8 mouse cellular contexts compared by ENCODE assay signal in genomic region chr3:87919336-87920108, GRCm38 (mm10). TPM values are rescaled to one million over a fixed set of nuclear protein-coding genes. Genes with fewer than 3 reads are reported as not detected.
A peak's percentile ranks its signal among the peaks of the same experiment; 100 is the strongest.
DNase-seq lines count a peak whose midpoint lies in the region; ATAC-seq and TF ChIP-seq lines count a peak whose summit lies in the region.

Gene Mrpl24 (plus strand): TSS chr3:87919506.

- peak; percentile 69 for TF ChIP-seq POLR2A in CH12.LX (IDR thresholded peaks at IDR 0.05; ENCODE audit: low read depth, low read length)
- TF ChIP-seq POLR2A in testis, adult 2 months (IDR thresholded peaks at IDR 0.05; ENCODE audit: control insufficient read depth, low read depth, low read length), result no peak; the same call in 1 of the 2 replicates

- peaks cover 38 to 66% of the 10 kb centered on the region in 2 experiments for H3K36me3 ChIP-seq in CH12.LX (replicated peaks in 1 of 2; ENCODE audit: control insufficient read depth in 1 of 2, insufficient read depth in 1 of 2, low read length in 1 of 2)
- H3K36me3 ChIP-seq in forebrain, embryonic 12.5 days (replicated peaks), result peaks cover 58% of the 10 kb centered on the region
- H3K36me3 ChIP-seq in heart, postnatal 0 days (replicated peaks; ENCODE audit: control insufficient read depth, insufficient read depth, low read length), result peaks cover 51% of the 10 kb centered on the region
- H3K36me3 ChIP-seq in liver, embryonic 16.5 days (ENCODE audit: control insufficient read depth, insufficient read depth), result peaks cover 46% of the 10 kb centered on the region
- H3K36me3 ChIP-seq in neural tube, embryonic 13.5 days, result peaks cover 61% of the 10 kb centered on the region
- peaks cover 7% of the 10 kb centered on the region for H3K36me3 ChIP-seq in testis, adult 2 months (ENCODE audit: control insufficient read depth, insufficient read depth, low read length)

- dilution Hi-C loops in CH12.LX (cut with MboI; ENCODE audit: extremely low pct_ligation_motif_present, extremely low pct_unique_long_range_greater_than_20kb, low sequenced_read_pairs), result no loop called here

- H3K9me3 ChIP-seq in CH12.LX (replicated peaks; ENCODE audit: low read length), result no peaks in the 10 kb centered on the region
- H3K9me3 ChIP-seq in forebrain, embryonic 12.5 days, result no peaks in the 10 kb centered on the region
- no peaks in the 10 kb centered on the region for H3K9me3 ChIP-seq in heart, postnatal 0 days (replicated peaks; ENCODE audit: control insufficient read depth, low read length)
- H3K9me3 ChIP-seq in liver, embryonic 16.5 days (replicated peaks; ENCODE audit: control insufficient read depth, low read length), result no peaks in the 10 kb centered on the region
- H3K9me3 ChIP-seq in neural tube, embryonic 13.5 days, result no peaks in the 10 kb centered on the region

- H3K27ac ChIP-seq in CH12.LX (ENCODE audit: insufficient read depth, low read depth), result peak within 1 kb of the TSS; percentile 51; the same call in 1 of the 2 replicates
- peak within 1 kb of the TSS; percentile 61 for H3K27ac ChIP-seq in forebrain, embryonic 12.5 days
- H3K27ac ChIP-seq in heart, postnatal 0 days (ENCODE audit: low read depth), result peak within 1 kb of the TSS; percentile 86
- peak within 1 kb of the TSS; percentile 84 for H3K27ac ChIP-seq in liver, embryonic 16.5 days (ENCODE audit: low read length)
- H3K27ac ChIP-seq in neural tube, embryonic 13.5 days (replicated peaks), result peak within 1 kb of the TSS; percentile 83
- peak within 1 kb of the TSS; percentile 92 for H3K27ac ChIP-seq in testis, adult 2 months (ENCODE audit: control insufficient read depth, insufficient read depth, low read depth, low read length)

- H3K9ac ChIP-seq in CH12.LX (ENCODE audit: insufficient read depth, low read depth), result peak within 1 kb of the TSS; percentile 87
- H3K9ac ChIP-seq in forebrain, embryonic 12.5 days, result peak within 1 kb of the TSS; percentile 63
- H3K9ac ChIP-seq in heart, postnatal 0 days (replicated peaks; ENCODE audit: low read depth, low read length), result peak within 1 kb of the TSS; percentile 89
- peak within 1 kb of the TSS; percentile 73 for H3K9ac ChIP-seq in liver, embryonic 16.5 days (ENCODE audit: low read depth, low read length)
- peak within 1 kb of the TSS; percentile 80 for H3K9ac ChIP-seq in neural tube, embryonic 13.5 days

- H3K4me2 ChIP-seq in CH12.LX (ENCODE audit: insufficient read depth, low read depth, poor library complexity, severe bottlenecking), result peak within 1 kb of the TSS; percentile 90
- H3K4me2 ChIP-seq in forebrain, embryonic 12.5 days, result peak within 1 kb of the TSS; percentile 84
- peak within 1 kb of the TSS; percentile 82 for H3K4me2 ChIP-seq in heart, postnatal 0 days (ENCODE audit: low read depth, low read length)
- peak within 1 kb of the TSS; percentile 84 for H3K4me2 ChIP-seq in liver, embryonic 16.5 days (ENCODE audit: low read depth, low read length)
- H3K4me2 ChIP-seq in neural tube, embryonic 13.5 days, result peak within 1 kb of the TSS; percentile 89

- H3K79me2 ChIP-seq in CH12.LX (replicated peaks; ENCODE audit: control insufficient read depth, extremely low read depth, insufficient read depth, poor library complexity, severe bottlenecking), result peaks cover 16% of the 10 kb centered on the region

- in situ Hi-C loops in CH12.LX (cut with MboI; ENCODE audit: low pct_ligation_motif_present, low pct_unique_long_range_greater_than_20kb, low sequenced_read_pairs), result no loop called here

- H3K27me3 ChIP-seq in CH12.LX (replicated peaks), result no peaks in the 10 kb centered on the region
- H3K27me3 ChIP-seq in forebrain, embryonic 12.5 days, result no peaks in the 10 kb centered on the region
- H3K27me3 ChIP-seq in heart, postnatal 0 days (ENCODE audit: control insufficient read depth, insufficient read depth, low read length), result no peaks in the 10 kb centered on the region
- no peaks in the 10 kb centered on the region for H3K27me3 ChIP-seq in liver, embryonic 16.5 days (ENCODE audit: control insufficient read depth, insufficient read depth, low read depth, low read length)
- H3K27me3 ChIP-seq in neural tube, embryonic 13.5 days, result no peaks in the 10 kb centered on the region
- no peaks in the 10 kb centered on the region for H3K27me3 ChIP-seq in testis, adult 2 months (ENCODE audit: control insufficient read depth, insufficient read depth, low read length)

- WGBS in forebrain, embryonic 12.5 days, result under 1% methylated on average over 30 of the region's 30 CpGs
- 1% methylated on average over 30 of the region's 30 CpGs for WGBS in heart, postnatal 0 days
- 0% methylated on average over 30 of the region's 30 CpGs for WGBS in liver, embryonic 16.5 days (ENCODE audit: insufficient replicate concordance)
- under 1% methylated on average over 30 of the region's 30 CpGs for WGBS in neural tube, embryonic 13.5 days

- H3K4me1 ChIP-seq in CH12.LX (ENCODE audit: control insufficient read depth in 1 of 2, insufficient read depth in 2 of 2), result peaks cover 0 to 19% of the 10 kb centered on the region in 2 experiments; a peak in 1 of 4 replicates
- peaks cover 13% of the 10 kb centered on the region for H3K4me1 ChIP-seq in forebrain, embryonic 12.5 days
- peaks cover 5% of the 10 kb centered on the region; the same call in 1 of the 2 replicates for H3K4me1 ChIP-seq in heart, postnatal 0 days (ENCODE audit: control insufficient read depth, insufficient read depth)
- H3K4me1 ChIP-seq in liver, embryonic 16.5 days (ENCODE audit: control insufficient read depth, low read depth, low read length), result peaks cover 12% of the 10 kb centered on the region
- H3K4me1 ChIP-seq in neural tube, embryonic 13.5 days (replicated peaks), result peaks cover 22% of the 10 kb centered on the region
- no peaks in the 10 kb centered on the region for H3K4me1 ChIP-seq in testis, adult 2 months (ENCODE audit: control insufficient read depth, insufficient read depth, low read length)

- TF ChIP-seq RAD21 in CH12.LX (IDR thresholded peaks at IDR 0.05; ENCODE audit: low read depth, low read length), result no peak

- ATAC-seq in forebrain, embryonic 12.5 days (ENCODE audit: low FRiP score), result peak; percentile 82
- peak; percentile 92 for ATAC-seq in heart, postnatal 0 days (ENCODE audit: insufficient read depth, low read depth)
- peak; percentile 83 for ATAC-seq in liver, embryonic 16.5 days (ENCODE audit: low read depth)
- ATAC-seq in neural tube, embryonic 13.5 days (ENCODE audit: low read depth), result peak; percentile 82

- DNase-seq in CH12.LX (ENCODE audit: extremely low read depth), result peak; percentile 77
- peak; percentile 84 for DNase-seq in c-Kit-positive CD71-positive TER-119-negative erythroid progenitor cells, embryonic 14.5 days (ENCODE audit: low read depth)
- peak; percentile 98 for DNase-seq in heart, postnatal 0 days (ENCODE audit: low spot score)
- peak; percentile 72 to 85 for DNase-seq in kidney, postnatal 4 days

- H3K4me3 ChIP-seq in CH12.LX (replicated peaks in 1 of 3; ENCODE audit: low read depth in 2 of 3, low read length in 2 of 3, poor library complexity in 1 of 3), result peak within 1 kb of the TSS; percentile 70 to 83 (median 81)
- H3K4me3 ChIP-seq in forebrain, embryonic 12.5 days (replicated peaks), result peak within 1 kb of the TSS; percentile 55
- H3K4me3 ChIP-seq in heart, postnatal 0 days (ENCODE audit: low read depth, low read length), result peak within 1 kb of the TSS; percentile 65
- H3K4me3 ChIP-seq in liver, embryonic 16.5 days (ENCODE audit: low read depth, low read length), result peak within 1 kb of the TSS; percentile 78
- H3K4me3 ChIP-seq in neural tube, embryonic 13.5 days, result peak within 1 kb of the TSS; percentile 80
- H3K4me3 ChIP-seq in testis, adult 2 months (ENCODE audit: control insufficient read depth, low read depth, low read length), result peak within 1 kb of the TSS; percentile 90

- TF ChIP-seq CTCF in CH12.LX (conservative IDR thresholded peaks at IDR 0.05 in 1 of 2, IDR thresholded peaks at IDR 0.05 in 1 of 2; ENCODE audit: low read depth in 2 of 2, low read length in 2 of 2), result no peak
- TF ChIP-seq CTCF in heart, postnatal 0 days (IDR thresholded peaks at IDR 0.05; ENCODE audit: low read depth), result no peak
- TF ChIP-seq CTCF in testis, adult 2 months (IDR thresholded peaks at IDR 0.05; ENCODE audit: control insufficient read depth, insufficient read depth, insufficient replicate concordance, low read depth, low read length), result no peak

- no peak for TF ChIP-seq EP300 in CH12.LX (IDR thresholded peaks at IDR 0.05; ENCODE audit: low read length)
- TF ChIP-seq EP300 in heart, postnatal 0 days (IDR thresholded peaks at IDR 0.05; ENCODE audit: low read depth), result peak; percentile 64; the same call in 1 of the 2 replicates

TF ChIP-seq in CH12.LX, 34 proteins besides CTCF, POLR2A, EP300 and RAD21 (continues in another document):
- TF ChIP-seq USF1 (IDR thresholded peaks at IDR 0.05; ENCODE audit: low read depth, low read length), result no peak
- peak; percentile 56 for TF ChIP-seq TCF12 (IDR thresholded peaks at IDR 0.05; ENCODE audit: low read depth, low read length)
- TF ChIP-seq POLR2AphosphoS2 (IDR thresholded peaks at IDR 0.05; ENCODE audit: low read depth, low read length), result no peak
- TF ChIP-seq MYC (IDR thresholded peaks at IDR 0.05; ENCODE audit: low read depth, low read length), result peak; percentile 91
- 0 out of 2 replicates have a peak, but pooled peaks have one; percentile 53 for TF ChIP-seq ZMIZ1 (IDR thresholded peaks at IDR 0.05; ENCODE audit: low read depth, low read length)
- TF ChIP-seq ELF1 (IDR thresholded peaks at IDR 0.05; ENCODE audit: low read depth, low read length), result peak; percentile 82
- peak; percentile 94; the same call in 1 of the 2 replicates for TF ChIP-seq KAT2A (IDR thresholded peaks at IDR 0.05; ENCODE audit: insufficient replicate concordance, low read length)
- TF ChIP-seq MAFK (IDR thresholded peaks at IDR 0.05; ENCODE audit: insufficient replicate concordance, low read length), result 0 out of 2 replicates have a peak, but pooled peaks have one; percentile 16
- TF ChIP-seq GABPA (IDR thresholded peaks at IDR 0.05; ENCODE audit: insufficient replicate concordance, low read depth, low read length), result peak; percentile 40; the same call in 1 of the 2 replicates
- peak; percentile 75 for TF ChIP-seq TBP (conservative IDR thresholded peaks at IDR 0.05; ENCODE audit: low read depth, low read length)
- TF ChIP-seq BHLHE40 (IDR thresholded peaks at IDR 0.05; ENCODE audit: low read depth, low read length), result peak; percentile 66

RNA-seq across cellular contexts. Expression of gene Mrpl24, which starts in this region (rescaled TPM):
- 160 and 176 TPM in 2 replicates for total RNA-seq in CH12.LX (2012; rRNA removed)
- 166 and 168 TPM in 2 replicates for total RNA-seq in CH12.LX (2014; rRNA removed)
- polyA plus RNA-seq in CH12.LX (2012; ENCODE audit: insufficient read length, low read depth), result 123 and 156 TPM in 2 replicates
- polyA plus RNA-seq in forebrain, embryonic 12.5 days (2016; fragmentation: Nextera tagmentation; extraction: Ambion mirVana), result 75.8 and 86.1 TPM in 2 replicates
- total RNA-seq in heart, postnatal 0 days (2014; rRNA removed; ENCODE audit: low replicate concordance), result 53.9 and 57.1 TPM in 2 replicates
- polyA plus RNA-seq in heart, postnatal 0 days (2015; fragmentation: Nextera tagmentation; extraction: Ambion mirVana), result 62.3 and 67.2 TPM in 2 replicates
- polyA plus RNA-seq in liver, embryonic 16.5 days (2015; fragmentation: Nextera tagmentation; extraction: Ambion mirVana), result 35.1 and 35.8 TPM in 2 replicates
- 69.5 and 73.0 TPM in 2 replicates for polyA plus RNA-seq in neural tube, embryonic 13.5 days (2015; fragmentation: Nextera tagmentation; extraction: Ambion mirVana)
- polyA plus RNA-seq in testis, adult 2 months (2012; rRNA removed), result 79.1 and 96.3 TPM in 2 replicates

Comparison
In these comparisons a context has a peak if more than half of its experiments do, and no peak if none do; other contexts are left out.
1. Peak in every context shown above with its lines: DNase-seq, ATAC-seq, H3K4me3 ChIP-seq and H3K27ac ChIP-seq.